ENCODE assay signal across 14 mouse cellular contexts in the genomic region with DNA sequence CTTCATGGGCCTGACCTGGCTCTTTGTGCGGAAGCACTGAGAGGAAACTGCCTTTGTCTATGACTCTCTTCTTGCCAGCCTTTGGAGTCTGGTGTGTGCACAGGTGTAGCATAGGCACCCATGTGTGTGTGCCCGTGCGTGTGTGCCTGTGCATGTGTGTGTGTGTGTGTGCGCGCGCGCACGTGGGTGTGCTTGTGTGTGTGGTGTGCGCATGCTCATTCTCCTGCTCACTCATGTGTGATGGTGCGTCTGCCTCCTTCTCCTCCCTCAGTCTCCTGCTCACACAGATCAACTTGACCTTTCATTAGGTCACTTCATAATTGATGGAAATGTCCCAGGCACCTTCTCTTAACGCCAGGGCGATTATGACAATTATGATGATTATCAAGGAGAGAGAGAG.
A peak's percentile ranks its signal among the peaks of the same experiment; 100 is the strongest.
DNase-seq lines count a peak whose midpoint lies in the region; ATAC-seq and TF ChIP-seq lines count a peak whose summit lies in the region.
"Had no signal": no experiment of that assay in that cellular context is flagged by ENCODE, and none has a peak within 500 bp of the region (broad histone marks: within the 10 kb centered on the region; RNA-seq: fewer than 3 reads in every experiment).

No protein-coding gene starts in this region.

- DNase-seq in CH12.LX (ENCODE audit: extremely low read depth): no peak
- DNase-seq in forebrain, embryonic 14.5 days (ENCODE audit: low spot score): peak; percentile 65
- no peak for DNase-seq in ovary, adult 18-20 months (ENCODE audit: low spot score)
- DNase-seq: cerebellum, adult 9-11 months; heart, postnatal 4 days; kidney, adult 9 months had no signal

- peaks cover 19% of the 10 kb centered on the region; the same call in 1 of the 2 replicates for H3K27me3 ChIP-seq in hindbrain, embryonic 12.5 days
- no peaks in the 10 kb centered on the region for H3K27me3 ChIP-seq in hindbrain, embryonic 16.5 days (replicated peaks; ENCODE audit: control insufficient read depth, insufficient read depth, low read length)
- H3K27me3 ChIP-seq in CH12.LX (replicated peaks): peaks cover 92% of the 10 kb centered on the region
- no peaks in the 10 kb centered on the region; the same call in 1 of the 2 replicates for H3K27me3 ChIP-seq in forebrain, embryonic 14.5 days (replicated peaks; ENCODE audit: control insufficient read depth, insufficient read depth, low read length)
- H3K27me3 ChIP-seq in midbrain, embryonic 15.5 days (replicated peaks): peaks cover 14% of the 10 kb centered on the region
- H3K27me3 ChIP-seq in heart, embryonic 11.5 days (ENCODE audit: control insufficient read depth, insufficient read depth, low read length): peaks cover 22% of the 10 kb centered on the region

- no peaks in the 10 kb centered on the region for H3K36me3 ChIP-seq in hindbrain, embryonic 12.5 days
- H3K36me3 ChIP-seq in hindbrain, embryonic 16.5 days (ENCODE audit: control insufficient read depth, insufficient read depth, low read length): no peaks in the 10 kb centered on the region
- no peaks in the 10 kb centered on the region for H3K36me3 ChIP-seq in CH12.LX (replicated peaks in 1 of 2; ENCODE audit: control insufficient read depth in 1 of 2, insufficient read depth in 1 of 2, low read length in 1 of 2)
- no peaks in the 10 kb centered on the region for H3K36me3 ChIP-seq in forebrain, embryonic 14.5 days (ENCODE audit: control insufficient read depth, insufficient read depth, low read length)
- no peaks in the 10 kb centered on the region for H3K36me3 ChIP-seq in midbrain, embryonic 15.5 days (replicated peaks)
- H3K36me3 ChIP-seq in heart, embryonic 11.5 days (ENCODE audit: control insufficient read depth, insufficient read depth, low read length): no peaks in the 10 kb centered on the region
- H3K36me3 ChIP-seq: embryonic facial prominence, embryonic 15.5 days had no signal

- H3K79me2 ChIP-seq in CH12.LX (replicated peaks; ENCODE audit: control insufficient read depth, extremely low read depth, insufficient read depth, poor library complexity, severe bottlenecking): no peaks in the 10 kb centered on the region

- in situ Hi-C loops in CH12.LX (cut with MboI; ENCODE audit: low pct_ligation_motif_present, low pct_unique_long_range_greater_than_20kb, low sequenced_read_pairs): no loop called here

- WGBS in hindbrain, embryonic 12.5 days: 56% methylated on average over 12 of the region's 12 CpGs
- 53% methylated on average over 12 of the region's 12 CpGs for WGBS in hindbrain, embryonic 16.5 days
- 39% methylated on average over 12 of the region's 12 CpGs for WGBS in forebrain, embryonic 14.5 days
- WGBS in midbrain, embryonic 15.5 days: 68% methylated on average over 12 of the region's 12 CpGs
- WGBS in heart, embryonic 11.5 days (ENCODE audit: insufficient replicate concordance): 82% methylated on average over 12 of the region's 12 CpGs

- no peaks in the 10 kb centered on the region for H3K9me3 ChIP-seq in hindbrain, embryonic 12.5 days (replicated peaks)
- no peaks in the 10 kb centered on the region for H3K9me3 ChIP-seq in hindbrain, embryonic 16.5 days (ENCODE audit: control insufficient read depth, low read length)
- H3K9me3 ChIP-seq in CH12.LX (replicated peaks; ENCODE audit: low read length): no peaks in the 10 kb centered on the region
- H3K9me3 ChIP-seq in forebrain, embryonic 14.5 days (replicated peaks; ENCODE audit: control insufficient read depth, low read length): no peaks in the 10 kb centered on the region
- H3K9me3 ChIP-seq in midbrain, embryonic 15.5 days: no peaks in the 10 kb centered on the region
- H3K9me3 ChIP-seq in heart, embryonic 11.5 days (replicated peaks; ENCODE audit: control insufficient read depth, low read length): no peaks in the 10 kb centered on the region
- H3K9me3 ChIP-seq: embryonic facial prominence, embryonic 15.5 days had no signal

- H3K4me3 ChIP-seq in hindbrain, embryonic 12.5 days: no peak overlapping the region
- no peak overlapping the region for H3K4me3 ChIP-seq in hindbrain, embryonic 16.5 days (ENCODE audit: low read length)
- H3K4me3 ChIP-seq in CH12.LX (replicated peaks in 1 of 3; ENCODE audit: low read depth in 2 of 3, low read length in 2 of 3, poor library complexity in 1 of 3): no peak overlapping the region
- H3K4me3 ChIP-seq in forebrain, embryonic 14.5 days (ENCODE audit: low read depth, low read length): no peak overlapping the region
- no peak overlapping the region for H3K4me3 ChIP-seq in midbrain, embryonic 15.5 days
- no peak overlapping the region for H3K4me3 ChIP-seq in heart, embryonic 11.5 days (ENCODE audit: low read depth, low read length)
- H3K4me3 ChIP-seq: embryonic facial prominence, embryonic 15.5 days; myocyte had no signal

- dilution Hi-C loops in CH12.LX (cut with MboI; ENCODE audit: extremely low pct_ligation_motif_present, extremely low pct_unique_long_range_greater_than_20kb, low sequenced_read_pairs): no loop called here

- peaks cover 23% of the 10 kb centered on the region for H3K4me1 ChIP-seq in hindbrain, embryonic 12.5 days
- peaks cover 21% of the 10 kb centered on the region for H3K4me1 ChIP-seq in hindbrain, embryonic 16.5 days (ENCODE audit: control insufficient read depth, insufficient read depth, low read depth, low read length)
- 0 out of 4 replicates have a peak, but pooled peaks cover 0 to 2% of the 10 kb centered on the region in 2 experiments for H3K4me1 ChIP-seq in CH12.LX (ENCODE audit: control insufficient read depth in 1 of 2, insufficient read depth in 2 of 2)
- peaks cover 31% of the 10 kb centered on the region for H3K4me1 ChIP-seq in forebrain, embryonic 14.5 days (ENCODE audit: control insufficient read depth, insufficient read depth, low read length)
- H3K4me1 ChIP-seq in midbrain, embryonic 15.5 days: peaks cover 32% of the 10 kb centered on the region
- no peaks in the 10 kb centered on the region for H3K4me1 ChIP-seq in heart, embryonic 11.5 days (ENCODE audit: control insufficient read depth, insufficient read depth, low read length)

- H3K4me2 ChIP-seq in hindbrain, embryonic 12.5 days (replicated peaks): peak overlapping the region; percentile 3; the same call in 1 of the 2 replicates
- H3K4me2 ChIP-seq in hindbrain, embryonic 16.5 days (ENCODE audit: low read length): no peak overlapping the region
- H3K4me2 ChIP-seq in CH12.LX (ENCODE audit: insufficient read depth, low read depth, poor library complexity, severe bottlenecking): no peak overlapping the region
- 0 out of 2 replicates have a peak overlapping the region, but pooled peaks have one; percentile 12 for H3K4me2 ChIP-seq in forebrain, embryonic 14.5 days (ENCODE audit: low read length)
- H3K4me2 ChIP-seq in midbrain, embryonic 15.5 days: no peak overlapping the region
- no peak overlapping the region for H3K4me2 ChIP-seq in heart, embryonic 11.5 days
- H3K4me2 ChIP-seq: embryonic facial prominence, embryonic 15.5 days had no signal

- TF ChIP-seq RAD21 in CH12.LX (IDR thresholded peaks at IDR 0.05; ENCODE audit: low read depth, low read length): no peak

- TF ChIP-seq CTCF in CH12.LX (conservative IDR thresholded peaks at IDR 0.05 in 1 of 2, IDR thresholded peaks at IDR 0.05 in 1 of 2; ENCODE audit: low read depth in 2 of 2, low read length in 2 of 2): no peak

- no peak for TF ChIP-seq POLR2A in CH12.LX (IDR thresholded peaks at IDR 0.05; ENCODE audit: low read depth, low read length)

- no peak for TF ChIP-seq EP300 in CH12.LX (IDR thresholded peaks at IDR 0.05; ENCODE audit: low read length)

- ATAC-seq in hindbrain, embryonic 12.5 days (ENCODE audit: low FRiP score): peak; percentile 15; the same call in 1 of the 2 replicates
- no peak for ATAC-seq in hindbrain, embryonic 16.5 days
- peak; percentile 55 for ATAC-seq in forebrain, embryonic 14.5 days
- ATAC-seq in midbrain, embryonic 15.5 days (replicated peaks): peak; percentile 65
- no peak for ATAC-seq in heart, embryonic 11.5 days (replicated peaks; ENCODE audit: insufficient number of reproducible peaks, low FRiP score, low TSS enrichment)
- ATAC-seq in erythroid progenitor cell, adult 5-6 weeks (replicated peaks; ENCODE audit: low FRiP score, poor library complexity, severe bottlenecking): no peak

- H3K9ac ChIP-seq in hindbrain, embryonic 12.5 days: no peak overlapping the region
- H3K9ac ChIP-seq in hindbrain, embryonic 16.5 days (ENCODE audit: low read depth, low read length): no peak overlapping the region
- H3K9ac ChIP-seq in CH12.LX (ENCODE audit: insufficient read depth, low read depth): no peak overlapping the region
- no peak overlapping the region for H3K9ac ChIP-seq in forebrain, embryonic 14.5 days (ENCODE audit: low read length)
- H3K9ac ChIP-seq in midbrain, embryonic 15.5 days: no peak overlapping the region
- no peak overlapping the region for H3K9ac ChIP-seq in heart, embryonic 11.5 days (ENCODE audit: low read depth, low read length)
- H3K9ac ChIP-seq: embryonic facial prominence, embryonic 15.5 days had no signal

- H3K27ac ChIP-seq in hindbrain, embryonic 12.5 days: peak overlapping the region; percentile 66; the same call in 1 of the 2 replicates
- no peak overlapping the region; the same call in 1 of the 2 replicates for H3K27ac ChIP-seq in hindbrain, embryonic 16.5 days (ENCODE audit: low read depth, low read length)
- H3K27ac ChIP-seq in CH12.LX (ENCODE audit: insufficient read depth, low read depth): no peak overlapping the region
- peak overlapping the region; percentile 74 for H3K27ac ChIP-seq in forebrain, embryonic 14.5 days (ENCODE audit: low read depth, low read length)
- H3K27ac ChIP-seq in midbrain, embryonic 15.5 days: peak overlapping the region; percentile 67; the same call in 1 of the 2 replicates
- no peak overlapping the region for H3K27ac ChIP-seq in heart, embryonic 11.5 days (ENCODE audit: low read depth, low read length)
- H3K27ac ChIP-seq: embryonic facial prominence, embryonic 15.5 days; macrophage had no signal

TF ChIP-seq in CH12.LX, 34 proteins besides CTCF, POLR2A, EP300 and RAD21:
- TF ChIP-seq USF2 (conservative IDR thresholded peaks at IDR 0.05; ENCODE audit: low read depth, low read length) (no peak), BHLHE40 (IDR thresholded peaks at IDR 0.05; ENCODE audit: low read depth, low read length) (peak; percentile 28; the same call in 1 of the 2 replicates)

Comparison
In these comparisons a context has a peak if more than half of its experiments do, and no peak if none do; other contexts are left out.
1. ATAC-seq: peak in hindbrain, embryonic 12.5 days (single experiment), forebrain, embryonic 14.5 days (single experiment) and midbrain, embryonic 15.5 days (single experiment); none in hindbrain, embryonic 16.5 days (single experiment), heart, embryonic 11.5 days (single experiment) and erythroid progenitor cell, adult 5-6 weeks (single experiment).
2. H3K27ac ChIP-seq: peak in hindbrain, embryonic 12.5 days (single experiment), forebrain, embryonic 14.5 days (single experiment) and midbrain, embryonic 15.5 days (single experiment); none in hindbrain, embryonic 16.5 days (single experiment), CH12.LX (single experiment) and heart, embryonic 11.5 days (single experiment).
3. H3K4me2 ChIP-seq: peak in hindbrain, embryonic 12.5 days (single experiment) and forebrain, embryonic 14.5 days (single experiment); none in hindbrain, embryonic 16.5 days (single experiment), CH12.LX (single experiment), midbrain, embryonic 15.5 days (single experiment) and heart, embryonic 11.5 days (single experiment).